Comparison of ENCODE assay signal across 16 mouse cellular contexts in the genomic region with DNA sequence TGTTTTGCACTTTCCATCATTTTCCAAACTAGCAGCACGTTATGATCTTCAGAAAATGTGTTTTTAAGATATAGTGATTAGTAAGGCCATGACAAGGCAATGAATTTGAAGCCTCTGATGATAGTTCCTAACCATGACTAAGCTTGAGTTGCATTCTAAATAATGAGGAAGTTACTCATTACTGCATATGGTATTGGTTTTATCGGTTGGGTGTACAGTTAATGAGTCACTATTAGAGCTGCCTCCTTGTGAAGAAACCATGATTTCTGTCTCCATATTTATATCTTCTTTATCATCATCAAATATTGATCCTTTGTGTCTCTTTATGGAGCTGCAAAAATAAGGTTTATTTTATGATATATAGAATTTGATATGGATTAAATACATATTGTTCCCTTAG.
"Had no signal": no experiment of that assay in that cellular context is flagged by ENCODE, and none has a peak within 500 bp of the region (broad histone marks: within the 10 kb centered on the region; RNA-seq: fewer than 3 reads in every experiment).

No protein-coding gene starts in this region.

- H3K27me3 ChIP-seq: midbrain, embryonic 12.5 days; neural tube, embryonic 13.5 days; neural tube, embryonic 15.5 days; stomach, embryonic 15.5 days had no signal

- H3K4me3 ChIP-seq: midbrain, embryonic 10.5 days; midbrain, embryonic 12.5 days; myocyte; neural tube, embryonic 13.5 days; neural tube, embryonic 15.5 days; stomach, embryonic 15.5 days had no signal

- ATAC-seq: midbrain, embryonic 16.5 days had no signal

- H3K36me3 ChIP-seq: midbrain, embryonic 10.5 days; midbrain, embryonic 12.5 days; neural tube, embryonic 13.5 days; neural tube, embryonic 15.5 days; stomach, embryonic 15.5 days had no signal

- H3K9me3 ChIP-seq: midbrain, embryonic 10.5 days; midbrain, embryonic 12.5 days; neural tube, embryonic 13.5 days; neural tube, embryonic 15.5 days; stomach, embryonic 15.5 days had no signal

- H3K4me1 ChIP-seq: midbrain, embryonic 10.5 days; midbrain, embryonic 12.5 days; neural tube, embryonic 13.5 days; neural tube, embryonic 15.5 days; stomach, embryonic 15.5 days had no signal

- DNase-seq: lung, adult 18-20 months; lung, embryonic 14.5 days; lung, postnatal 10 days; lung, postnatal 4 days; midbrain, embryonic 14.5 days; right cerebral cortex, postnatal 14 days; thymus, adult 18-20 months; thymus, postnatal 14 days; thymus, postnatal 36 days had no signal
